Mouse (Mus musculus) stomach, embryonic 15.5 days (tissue): ENCODE measurements at regions not wholly inside any gene's neighbourhood (a gene's known extent, or its start where the extent isn't known, plus 50 kb on each side); places are given as distances from the start of the nearest gene placed in this dataset.

Experiments
- ATAC-seq: fragments of 200-750 bp; cut with Nextera tagmentation; 2 replicates; pipeline ENCODE4 v1.8.0; 2017; ENCODE audit warnings: low read depth, moderate number of reproducible peaks, moderate TSS enrichment; ENCODE audit not compliant: insufficient read depth, low FRiP score
- H3K27ac ChIP-seq: fragments of 300-500 bp; sonication (generic); 2 replicates; pipeline ENCODE4 v1.5.1; 2015; ENCODE audit warnings: mild to moderate bottlenecking, inconsistent platforms
- H3K27me3 ChIP-seq: fragments of 300-500 bp; sonication (generic); replicated peaks from 2 replicates; pipeline ENCODE4 v1.6.1; 2015; ENCODE audit warnings: inconsistent platforms
- H3K36me3 ChIP-seq: fragments of 300-500 bp; sonication (generic); 2 replicates; pipeline ENCODE4 v1.6.1; 2015; ENCODE audit warnings: inconsistent platforms
- H3K4me1 ChIP-seq: fragments of 300-500 bp; sonication (generic); 2 replicates; pipeline ENCODE4 v1.6.1; 2015; ENCODE audit warnings: inconsistent platforms
- H3K4me2 ChIP-seq: fragments of 300-500 bp; sonication (generic); 2 replicates; pipeline ENCODE4 v1.6.1; 2015; ENCODE audit warnings: mild to moderate bottlenecking, inconsistent platforms
- H3K4me3 ChIP-seq: fragments of 300-500 bp; sonication (generic); replicated peaks from 2 replicates; pipeline ENCODE4 v1.5.1; 2015; ENCODE audit warnings: inconsistent platforms
- H3K9ac ChIP-seq: fragments of 300-500 bp; sonication (generic); 2 replicates; pipeline ENCODE4 v1.6.1; 2015; ENCODE audit warnings: inconsistent platforms
- H3K9me3 ChIP-seq: fragments of 300-500 bp; sonication (generic); 2 replicates; pipeline ENCODE4 v1.6.1; 2016; ENCODE audit warnings: inconsistent platforms
- WGBS: fragments of 180-500 bp; shearing (Covaris S2); methylation state at CpG from one replicate; pipeline ENCODE4 v1.1.7; 2015; 5-methylcytosine and 5-hydroxymethylcytosine counted together

DNA sequence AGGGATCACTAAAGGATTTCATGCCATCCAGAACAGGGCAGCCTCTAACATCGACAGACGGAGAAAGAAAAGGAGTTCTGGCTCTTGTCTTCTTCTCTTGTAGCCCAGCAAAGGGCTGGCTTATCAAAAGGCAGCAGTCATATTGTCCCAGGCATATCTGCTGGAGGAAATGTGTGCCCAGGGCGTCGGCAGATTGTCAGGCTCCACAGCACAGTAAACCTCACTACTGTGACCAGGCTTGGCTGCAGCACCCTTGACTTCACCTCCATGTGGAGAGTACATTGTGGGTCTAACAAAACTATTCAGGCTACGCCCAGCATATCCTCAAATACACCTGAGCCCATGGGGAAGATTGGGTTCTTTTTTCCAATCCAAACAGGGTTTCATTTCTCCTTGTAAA is 317.7 kb upstream of the 1700056E22Rik start:
- Histone ChIP-seq H3K9ac (no peak overlapping the region), H3K4me2 (no peak overlapping the region), H3K27me3 (no peaks in the 10 kb centered on the region), H3K9me3 (no peaks in the 10 kb centered on the region), H3K36me3 (no peaks in the 10 kb centered on the region), H3K4me1 (no peaks in the 10 kb centered on the region), H3K27ac (no peak overlapping the region), H3K4me3 (no peak overlapping the region)
- ATAC-seq: peak; percentile 85
- 62% methylated on average over 5 of the region's 5 CpGs for WGBS

- H3K4me2 ChIP-seq: no peak overlapping the region
- no peak overlapping the region for H3K9ac ChIP-seq
- WGBS: 41% methylated on average over 2 of the region's 2 CpGs
- no peaks in the 10 kb centered on the region for H3K27me3 ChIP-seq
- ATAC-seq: no peak
- H3K36me3 ChIP-seq: no peaks in the 10 kb centered on the region
- no peaks in the 10 kb centered on the region for H3K4me1 ChIP-seq
- no peak overlapping the region for H3K27ac ChIP-seq
- H3K4me3 ChIP-seq: no peak overlapping the region
- no peaks in the 10 kb centered on the region for H3K9me3 ChIP-seq
These were observed 310.7 kb upstream of the 1700056E22Rik start for GRCm38 (mm10) chr1:184344829-184345228.

DNA sequence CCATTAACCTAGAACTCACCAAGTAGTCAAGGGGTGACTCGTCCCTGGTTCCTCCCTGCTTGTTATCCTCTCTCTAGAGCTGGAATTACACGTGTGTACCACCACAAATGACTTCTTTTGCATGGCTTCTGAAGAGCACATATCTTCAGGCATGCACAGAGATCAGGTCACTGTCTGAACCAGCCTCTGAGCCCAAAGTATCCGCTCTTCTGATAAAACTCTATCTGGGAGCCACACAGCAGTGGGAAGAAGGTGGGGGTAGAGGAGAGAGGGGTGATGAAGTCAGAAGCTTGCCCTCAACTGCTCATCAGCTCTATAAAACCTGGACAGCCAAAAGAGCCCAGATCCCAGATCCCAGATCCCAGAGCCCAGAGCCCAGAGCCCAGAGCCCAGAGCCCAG is 301.9 kb upstream of the 1700056E22Rik start:
- Histone ChIP-seq H3K27me3 (no peaks in the 10 kb centered on the region), H3K36me3 (no peaks in the 10 kb centered on the region), H3K4me2 (no peak overlapping the region), H3K9me3 (no peaks in the 10 kb centered on the region), H3K4me3 (no peak overlapping the region), H3K9ac (no peak overlapping the region), H3K4me1 (no peaks in the 10 kb centered on the region; the same call in 1 of the 2 replicates), H3K27ac (no peak overlapping the region)
- no peak for ATAC-seq
- WGBS: 82% methylated on average over 3 of the region's 3 CpGs

- Histone ChIP-seq H3K36me3 (no peaks in the 10 kb centered on the region), H3K9me3 (no peaks in the 10 kb centered on the region), H3K27ac (no peak overlapping the region), H3K9ac (no peak overlapping the region), H3K4me1 (no peaks in the 10 kb centered on the region; the same call in 1 of the 2 replicates), H3K4me3 (no peak overlapping the region), H3K27me3 (no peaks in the 10 kb centered on the region), H3K4me2 (no peak overlapping the region)
- ATAC-seq: no peak
- 36% methylated on average over 6 of the region's 6 CpGs for whole genome bisulfite sequencing
These were observed 301.2 kb upstream of the 1700056E22Rik start for GRCm38 (mm10) chr1:184335281-184335680.

DNA sequence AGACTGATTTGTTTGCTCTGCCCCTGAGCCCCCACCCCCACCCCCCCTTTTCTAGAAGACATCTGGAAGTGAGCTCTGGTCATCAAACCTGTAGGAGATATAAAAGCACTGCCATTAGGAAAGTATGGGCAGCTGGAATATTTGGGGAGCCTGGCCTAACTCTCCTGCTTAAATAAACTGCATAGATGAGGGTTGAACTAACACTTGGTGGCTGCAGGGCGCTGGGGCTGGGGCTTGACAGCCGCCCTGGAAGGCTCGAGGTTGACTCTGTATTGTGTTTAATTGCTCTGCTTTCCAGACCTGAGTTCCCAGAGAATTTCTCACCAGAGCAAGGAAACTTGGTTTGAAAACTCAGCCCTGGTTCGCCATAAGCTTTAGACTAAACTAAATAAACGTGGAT is 300.7 kb upstream of the 1700056E22Rik start:
- WGBS: 37% methylated on average over 5 of the region's 5 CpGs
- Histone ChIP-seq H3K9me3 (no peaks in the 10 kb centered on the region), H3K4me1 (no peaks in the 10 kb centered on the region; the same call in 1 of the 2 replicates), H3K27me3 (no peaks in the 10 kb centered on the region), H3K27ac (no peak overlapping the region), H3K4me2 (no peak overlapping the region), H3K9ac (no peak overlapping the region), H3K4me3 (no peak overlapping the region), H3K36me3 (no peaks in the 10 kb centered on the region)
- no peak for ATAC-seq

GRCm38 (mm10) chr1:184333086-184333485 is 299.0 kb upstream of the 1700056E22Rik start:
- no peak for ATAC-seq

DNA sequence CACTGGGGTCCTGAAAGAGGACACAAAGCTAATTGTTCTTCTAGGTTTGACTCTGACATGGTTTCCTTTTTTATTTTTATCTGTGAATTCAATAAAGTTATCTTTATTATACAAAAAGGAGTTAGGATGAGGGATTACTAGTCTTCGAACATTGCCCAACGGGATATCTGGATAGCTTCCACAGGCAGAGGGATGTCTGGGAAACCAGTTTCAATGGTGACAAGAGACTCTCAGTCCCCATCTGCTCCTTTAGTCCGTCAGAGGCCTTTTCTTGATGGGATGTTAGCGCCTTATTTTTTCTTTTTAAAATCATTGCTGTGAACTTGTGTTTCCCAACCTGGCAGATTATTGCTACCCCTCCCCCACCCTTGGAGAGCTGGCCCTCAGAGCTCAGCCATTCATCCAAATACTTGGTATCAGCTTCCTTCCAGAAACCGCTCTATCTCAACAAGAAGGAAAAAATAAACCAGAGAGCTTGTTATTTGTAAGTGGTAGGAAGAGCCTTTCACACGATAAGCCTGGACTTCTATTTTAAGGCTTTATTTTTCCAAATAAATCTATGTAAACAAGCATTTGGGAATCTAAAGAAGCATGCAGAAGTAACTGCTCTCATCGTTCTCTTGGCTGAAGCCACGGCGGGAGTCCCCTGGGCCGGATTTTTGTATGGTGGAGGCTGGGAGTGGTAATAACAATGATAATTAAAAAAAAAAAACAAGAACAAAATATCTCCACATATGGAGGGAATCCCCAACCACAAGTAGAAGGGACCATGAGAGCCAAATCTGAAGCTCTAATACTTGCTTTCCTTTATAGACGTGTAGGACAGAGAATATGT is 296.6 kb upstream of the 1700056E22Rik start:
- H3K4me3 ChIP-seq: no peak overlapping the region
- ATAC-seq: no peak
- H3K27ac ChIP-seq: no peak overlapping the region
- no peaks in the 10 kb centered on the region for H3K27me3 ChIP-seq
- H3K9ac ChIP-seq: no peak overlapping the region
- no peaks in the 10 kb centered on the region for H3K36me3 ChIP-seq
- WGBS: 71% methylated on average over 11 of the region's 11 CpGs
- H3K4me1 ChIP-seq: no peaks in the 10 kb centered on the region; the same call in 1 of the 2 replicates
- no peak overlapping the region for H3K4me2 ChIP-seq
- no peaks in the 10 kb centered on the region for H3K9me3 ChIP-seq

More at GRCm38 (mm10) chr1:184333086-184333485, 299.0 kb upstream of the 1700056E22Rik start:
- H3K27me3 ChIP-seq: no peaks in the 10 kb centered on the region
- H3K27ac ChIP-seq: no peak overlapping the region
- no peaks in the 10 kb centered on the region for H3K9me3 ChIP-seq
- H3K4me2 ChIP-seq: no peak overlapping the region
- no peak overlapping the region for H3K4me3 ChIP-seq
- no peaks in the 10 kb centered on the region for H3K36me3 ChIP-seq
- H3K9ac ChIP-seq: no peak overlapping the region
- 90% methylated on average over 5 of the region's 5 CpGs for WGBS
- H3K4me1 ChIP-seq: no peaks in the 10 kb centered on the region; the same call in 1 of the 2 replicates

GRCm38 (mm10) chr1:184326191-184326590 is 292.1 kb upstream of the 1700056E22Rik start:
- Histone ChIP-seq H3K36me3 (no peaks in the 10 kb centered on the region), H3K4me1 (no peaks in the 10 kb centered on the region), H3K4me3 (no peak overlapping the region), H3K9ac (no peak overlapping the region), H3K9me3 (no peaks in the 10 kb centered on the region), H3K27me3 (no peaks in the 10 kb centered on the region), H3K27ac (no peak overlapping the region), H3K4me2 (no peak overlapping the region)
- ATAC-seq: no peak
- 81% methylated on average over 3 of the region's 3 CpGs for WGBS

DNA sequence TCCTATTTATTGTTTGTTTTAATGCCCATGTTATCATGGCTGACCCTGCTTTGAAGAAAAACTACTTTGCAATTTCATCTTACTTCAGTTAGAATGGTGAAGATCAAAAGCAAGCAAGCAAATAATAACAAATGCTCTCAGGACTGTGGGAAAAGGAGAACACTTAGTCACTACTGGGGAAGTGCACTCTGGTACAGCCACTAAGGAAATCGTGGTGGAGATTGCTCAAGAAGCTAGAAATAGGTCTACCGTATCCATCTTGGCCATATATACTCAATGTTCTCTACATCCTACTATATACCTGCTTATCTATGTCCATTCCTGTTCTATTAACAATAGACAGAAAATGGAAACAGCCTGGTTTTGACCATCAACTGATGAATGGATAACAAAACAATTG is 290.1 kb upstream of the 1700056E22Rik start:
- Histone ChIP-seq H3K9ac (no peak overlapping the region), H3K4me1 (no peaks in the 10 kb centered on the region), H3K9me3 (no peaks in the 10 kb centered on the region), H3K36me3 (no peaks in the 10 kb centered on the region), H3K27ac (no peak overlapping the region), H3K4me2 (no peak overlapping the region), H3K27me3 (no peaks in the 10 kb centered on the region), H3K4me3 (no peak overlapping the region)
- no peak for ATAC-seq
- 85% methylated on average over 2 of the region's 2 CpGs for WGBS

- H3K4me1 ChIP-seq: no peaks in the 10 kb centered on the region
- no peaks in the 10 kb centered on the region for H3K27me3 ChIP-seq
- 76% methylated on average over 3 of the region's 3 CpGs for WGBS
- no peak overlapping the region for H3K4me3 ChIP-seq
- no peaks in the 10 kb centered on the region for H3K36me3 ChIP-seq
- no peaks in the 10 kb centered on the region for H3K9me3 ChIP-seq
- H3K9ac ChIP-seq: no peak overlapping the region
- no peak overlapping the region for H3K27ac ChIP-seq
- no peak overlapping the region for H3K4me2 ChIP-seq
- ATAC-seq: no peak
These were observed 286.5 kb upstream of the 1700056E22Rik start for GRCm38 (mm10) chr1:184320521-184321177.

GRCm38 (mm10) chr1:184310185-184310815 is 276.2 kb upstream of the 1700056E22Rik start:
- no peak for ATAC-seq
- WGBS: 89% methylated on average over 19 of the region's 19 CpGs

DNA sequence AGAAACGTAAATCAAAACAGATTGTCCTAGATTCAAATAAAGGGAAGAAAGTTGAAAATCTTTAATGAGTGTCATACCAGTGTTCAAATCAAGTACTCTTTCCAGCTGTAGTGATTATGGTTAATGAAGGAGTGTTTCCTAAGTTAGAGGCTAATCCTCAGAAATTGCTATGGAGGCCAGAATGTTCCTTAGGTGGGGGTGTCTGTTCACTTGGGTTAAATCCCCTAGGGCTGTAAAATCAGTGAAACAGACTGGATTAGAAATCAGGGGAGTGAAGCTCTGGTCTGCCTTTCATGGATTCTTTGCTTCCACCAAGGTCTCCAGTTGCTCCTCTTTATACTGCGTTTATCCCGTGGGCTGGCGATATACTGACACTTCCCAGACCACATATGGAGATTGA is 270.7 kb upstream of the 1700056E22Rik start:
- no peak overlapping the region for H3K9ac ChIP-seq
- no peaks in the 10 kb centered on the region for H3K36me3 ChIP-seq
- H3K9me3 ChIP-seq: no peaks in the 10 kb centered on the region
- no peak for ATAC-seq
- no peak overlapping the region for H3K27ac ChIP-seq
- H3K27me3 ChIP-seq: no peaks in the 10 kb centered on the region
- no peaks in the 10 kb centered on the region for H3K4me1 ChIP-seq
- WGBS: 87% methylated on average over 4 of the region's 4 CpGs
- H3K4me3 ChIP-seq: no peak overlapping the region
- H3K4me2 ChIP-seq: no peak overlapping the region

More at GRCm38 (mm10) chr1:184310185-184310815, 276.2 kb upstream of the 1700056E22Rik start:
- H3K27ac ChIP-seq: no peak overlapping the region
- H3K36me3 ChIP-seq: no peaks in the 10 kb centered on the region
- no peaks in the 10 kb centered on the region for H3K27me3 ChIP-seq
- H3K4me2 ChIP-seq: no peak overlapping the region
- H3K9ac ChIP-seq: no peak overlapping the region
- no peaks in the 10 kb centered on the region for H3K4me1 ChIP-seq
- no peaks in the 10 kb centered on the region for H3K9me3 ChIP-seq
- H3K4me3 ChIP-seq: no peak overlapping the region
